Mouse (Mus musculus) ES-Bruce4 (cell line): ENCODE results near the gene Cdk5rap3.

Source experiments
- CTCF ChIP-seq: IDR thresholded peaks from one replicate; pipeline ENCODE4 v1.8.1; 2011; ENCODE audit warnings: low read depth, low read length
- EP300 ChIP-seq: IDR thresholded peaks from 2 replicates; pipeline ENCODE4 v1.6.1; 2011; ENCODE audit warnings: low read depth, low read length; ENCODE audit not compliant: insufficient read depth
- POLR2A ChIP-seq: IDR thresholded peaks from one replicate; pipeline ENCODE4 v1.8.1; 2011; ENCODE audit warnings: low read length; ENCODE audit not compliant: insufficient read depth

DNA sequence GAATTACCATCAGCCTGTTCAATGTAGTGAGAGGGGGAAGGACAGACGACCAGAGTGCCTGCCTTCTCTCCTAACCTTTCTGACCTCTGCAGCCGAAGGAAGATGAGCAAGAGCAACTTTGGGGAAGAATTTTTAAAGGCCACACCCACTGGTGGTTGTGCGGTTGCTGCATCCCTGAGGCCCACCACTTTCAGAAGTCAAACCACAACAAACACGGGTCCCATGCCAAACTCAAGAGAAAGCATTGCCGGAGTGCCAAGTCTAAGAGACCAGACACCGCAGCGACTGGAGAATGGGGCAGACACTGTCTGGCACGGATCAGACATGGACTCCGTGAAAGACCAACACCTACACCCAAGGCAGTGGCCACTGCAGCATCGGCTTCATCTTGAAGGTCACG is 8.6 kb upstream of the Cdk5rap3 start:
- TF ChIP-seq POLR2A = no peak
- TF ChIP-seq CTCF = no peak
- TF ChIP-seq EP300 = no peak
